Mouse (Mus musculus): ENCODE data around the gene Ankrd34a.
A peak's percentile ranks its signal among the peaks of the same experiment; 100 is the strongest.

The Ankrd34a gene

DNA sequence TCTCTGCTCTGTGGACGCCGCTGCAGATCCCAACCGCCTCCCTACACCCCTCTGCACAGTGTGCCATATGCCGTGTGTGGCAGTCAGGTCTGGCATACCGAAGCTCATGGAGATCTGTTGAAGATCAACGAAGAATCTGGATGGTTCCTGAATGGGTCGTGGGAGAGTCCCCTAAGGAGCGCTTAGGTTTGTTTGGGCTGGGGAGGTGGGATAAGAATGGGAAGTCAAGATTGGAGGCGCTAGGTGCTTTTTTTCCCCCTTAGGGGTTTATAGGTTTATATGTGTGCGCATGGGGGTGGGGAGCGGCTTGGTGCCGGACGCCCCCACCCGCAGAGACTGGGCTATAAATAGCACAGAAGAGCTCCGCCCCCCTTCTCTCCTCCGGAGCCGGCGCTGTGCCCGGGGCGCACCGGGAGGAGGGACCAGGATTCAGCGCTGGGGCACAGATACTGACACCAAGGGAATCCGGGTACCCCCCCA, at the start of gene Ankrd34a:
TSS of gene Ankrd34a (plus strand) at position 409 of the 480 bp plus-strand sequence.
- DNase-seq (ENCODE audit: extremely low spot score, low spot score), result no peak

DNA sequence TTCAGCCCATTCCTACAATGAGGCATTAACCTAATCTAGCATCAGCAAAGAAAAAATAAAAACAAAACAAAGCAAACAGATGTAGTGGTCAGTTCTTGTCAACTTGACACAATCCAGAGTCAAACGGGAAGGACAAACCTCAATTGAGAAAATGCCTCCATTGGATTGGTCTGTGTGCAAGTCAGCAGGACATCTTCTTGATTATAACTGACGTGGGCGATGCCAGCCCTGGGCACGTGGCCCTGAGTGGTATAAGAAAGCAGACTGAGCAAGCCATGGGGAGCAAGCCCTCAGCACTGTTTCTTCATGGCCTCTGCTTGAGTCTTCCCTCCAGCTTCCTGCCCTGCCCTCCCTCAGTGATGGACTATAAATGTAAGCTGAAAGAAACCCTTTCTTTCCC, 49.6 kb upstream of the Ankrd34a start:
- DNase-seq (ENCODE audit: extremely low spot score, low spot score), result no peak

DNA sequence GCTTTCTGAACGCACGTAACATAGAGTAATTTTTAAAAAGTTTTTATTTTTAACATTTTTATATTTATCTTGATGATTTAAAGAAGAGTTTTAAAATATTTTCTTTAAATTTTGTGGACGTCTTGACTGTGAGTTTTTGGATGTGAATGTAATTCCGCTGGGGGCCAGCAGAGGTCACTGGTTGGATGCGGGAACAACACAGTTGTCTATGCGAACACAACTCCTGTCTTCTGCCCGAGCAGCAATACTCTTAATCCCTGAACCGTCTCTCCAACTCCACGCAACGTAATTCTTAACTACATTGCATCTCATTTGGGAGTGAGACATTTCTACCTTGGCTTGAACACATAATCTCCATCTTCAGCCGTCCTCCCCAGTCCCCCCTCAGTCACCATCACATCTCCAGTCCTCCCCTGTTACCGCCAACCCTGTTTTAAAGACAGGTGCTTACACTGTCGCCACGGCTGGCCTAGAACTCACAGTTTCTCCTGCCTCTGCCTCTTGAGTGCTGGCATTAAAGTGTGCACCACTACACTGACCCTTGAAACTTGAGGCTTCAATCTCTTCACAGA, 49.0 kb upstream of the Ankrd34a start:
- DNase-seq (ENCODE audit: extremely low spot score, low spot score), result peak; percentile 82

DNA sequence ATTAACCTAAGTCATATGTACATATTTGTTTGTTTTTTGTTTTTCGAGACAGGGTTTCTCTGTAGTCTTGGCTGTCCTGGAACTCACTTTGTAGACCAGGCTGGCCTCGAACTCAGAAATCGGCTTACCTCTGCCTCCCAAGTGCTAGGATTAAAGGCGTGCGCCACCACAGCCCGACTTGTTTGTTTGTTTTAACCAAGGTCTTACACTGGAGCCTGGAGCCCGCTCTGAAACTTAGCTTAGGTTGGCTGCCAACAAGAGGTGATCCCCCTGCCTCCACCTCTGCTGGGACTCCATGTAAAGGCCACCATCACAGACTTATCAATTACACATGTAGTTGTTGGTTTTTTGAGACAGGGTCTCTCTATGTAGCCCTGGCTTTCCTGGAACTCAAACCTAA, 47.6 kb upstream of the Ankrd34a start:
- no peak for DNase-seq (ENCODE audit: extremely low spot score, low spot score)

DNA sequence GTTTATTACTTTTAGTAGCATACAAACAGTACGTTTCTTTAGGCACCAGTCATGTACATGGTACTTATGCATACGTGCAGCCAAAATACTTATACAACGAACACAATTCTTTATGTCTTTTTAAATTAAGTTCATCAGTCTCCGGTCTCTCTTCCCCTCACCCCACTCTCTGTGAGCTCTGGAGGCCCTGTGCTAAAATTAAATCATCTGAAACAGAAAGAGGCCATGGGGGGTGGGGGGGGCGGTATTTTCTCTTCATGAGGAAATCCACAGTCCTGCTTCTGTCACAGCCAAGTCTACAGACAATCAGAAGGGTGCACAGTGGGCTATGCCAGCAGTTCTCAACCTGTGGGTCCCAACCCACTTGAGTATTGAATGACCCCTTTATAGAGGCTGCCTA, 47.1 kb upstream of the Ankrd34a start:
- no peak for DNase-seq (ENCODE audit: extremely low spot score, low spot score)

DNA sequence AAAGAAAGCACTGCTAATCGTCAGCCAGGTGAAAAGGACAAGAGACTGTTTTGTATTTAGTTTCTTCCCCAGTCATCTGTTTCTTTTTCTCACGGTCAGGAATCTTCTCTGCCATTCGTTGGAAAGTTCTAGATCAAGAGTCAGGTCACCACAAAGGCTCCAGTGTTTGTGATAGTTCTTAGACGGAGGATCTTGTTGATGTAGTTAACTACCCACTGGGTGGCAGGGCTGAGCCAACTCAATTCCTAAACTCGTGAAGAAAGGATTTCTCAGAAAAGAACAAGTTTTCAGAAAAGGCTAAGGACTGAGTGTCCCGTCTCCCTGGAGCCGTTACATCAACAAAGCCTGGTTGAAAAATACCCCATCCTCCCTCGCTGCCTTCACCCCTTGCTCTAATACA, 45.2 kb upstream of the Ankrd34a start:
- no peak for DNase-seq (ENCODE audit: extremely low spot score, low spot score)

DNA sequence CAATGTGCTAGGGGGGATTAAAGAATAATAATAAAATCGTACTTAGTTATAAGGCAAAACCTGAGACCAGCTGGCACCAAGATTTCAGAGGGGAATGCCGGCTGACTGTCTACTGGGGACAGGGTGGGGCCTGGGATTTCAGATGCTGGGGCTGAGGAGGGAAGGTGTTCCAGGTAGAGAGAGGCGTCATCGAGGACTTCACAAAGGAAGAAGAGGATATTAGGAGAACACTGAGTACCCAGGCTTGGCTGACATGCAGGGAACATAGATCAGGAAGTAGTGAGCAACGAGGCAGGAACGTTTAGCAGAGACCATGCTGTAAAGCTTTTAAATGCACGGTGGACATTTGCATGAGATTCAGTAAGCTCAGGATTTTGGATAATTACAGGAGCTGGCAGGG, 44.5 kb upstream of the Ankrd34a start:
- DNase-seq (ENCODE audit: extremely low spot score, low spot score), result no peak

DNA sequence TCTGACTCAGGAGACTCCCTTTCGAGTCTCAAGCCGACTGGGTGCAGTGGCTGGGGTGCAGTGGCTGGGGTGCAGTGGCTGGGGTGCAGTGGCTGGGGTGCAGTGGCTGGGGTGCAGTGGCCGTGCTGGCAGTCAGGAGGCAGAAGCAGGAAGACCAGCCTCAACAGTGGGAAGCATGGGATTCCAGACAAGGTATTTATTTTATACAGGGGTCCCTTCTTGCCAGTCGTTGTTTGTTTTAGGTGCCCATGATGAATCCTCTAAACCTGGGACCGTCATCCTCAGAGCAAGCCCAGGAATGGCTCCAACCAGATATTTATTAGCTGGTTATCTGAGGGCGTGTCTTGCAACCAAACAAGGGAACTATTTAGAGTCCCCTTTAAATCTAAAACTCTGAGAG, 42.8 kb upstream of the Ankrd34a start:
- no peak for DNase-seq (ENCODE audit: extremely low spot score, low spot score)

DNA sequence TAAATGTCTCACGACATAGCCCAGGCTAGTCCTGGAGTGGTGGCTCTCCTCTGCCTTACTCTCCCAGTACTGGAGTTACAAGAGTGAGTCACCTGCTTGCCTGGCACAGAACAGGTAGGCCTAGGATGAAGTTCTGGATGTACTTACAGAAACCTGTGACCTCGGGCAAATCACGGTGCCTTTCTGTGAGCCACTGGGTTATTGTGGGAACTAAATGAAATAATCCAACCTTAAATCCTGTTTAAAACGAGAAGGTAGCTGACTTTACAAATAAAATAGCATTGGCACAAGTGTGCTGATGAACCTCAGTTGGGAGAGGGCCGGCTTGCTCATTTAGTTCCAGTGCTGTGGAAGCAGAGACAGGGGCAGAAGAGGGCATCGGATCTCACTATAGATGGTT, 42.2 kb upstream of the Ankrd34a start:
- no peak for DNase-seq (ENCODE audit: extremely low spot score, low spot score)

DNA sequence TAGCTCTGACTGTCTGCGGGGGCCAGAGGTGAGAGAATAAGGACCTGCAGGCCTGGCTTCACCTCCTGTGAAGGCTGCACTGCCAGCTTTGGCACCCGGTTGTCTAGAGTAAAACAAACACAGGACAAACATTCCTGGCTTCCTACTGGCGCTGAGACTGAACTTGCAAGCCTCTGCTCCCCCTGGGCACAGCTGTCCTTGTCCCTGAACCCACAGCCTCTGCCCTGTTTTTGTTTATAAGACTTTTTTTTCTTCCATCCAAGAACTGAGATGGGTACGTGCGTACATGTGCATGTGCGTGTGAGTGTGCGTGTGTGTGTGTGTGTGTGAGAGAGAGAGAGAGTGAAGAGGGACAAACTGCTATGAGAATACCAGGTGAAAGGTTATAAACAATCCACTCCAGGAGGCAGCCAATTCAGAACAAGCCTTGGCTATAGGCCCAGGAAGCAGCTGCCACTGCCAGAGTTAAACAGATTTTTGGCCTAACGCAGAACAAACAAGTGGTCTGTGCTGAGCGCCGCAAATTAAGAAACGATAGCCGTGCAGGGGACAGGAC, 41.3 kb upstream of the Ankrd34a start:
- no peak for DNase-seq (ENCODE audit: extremely low spot score, low spot score)

DNA sequence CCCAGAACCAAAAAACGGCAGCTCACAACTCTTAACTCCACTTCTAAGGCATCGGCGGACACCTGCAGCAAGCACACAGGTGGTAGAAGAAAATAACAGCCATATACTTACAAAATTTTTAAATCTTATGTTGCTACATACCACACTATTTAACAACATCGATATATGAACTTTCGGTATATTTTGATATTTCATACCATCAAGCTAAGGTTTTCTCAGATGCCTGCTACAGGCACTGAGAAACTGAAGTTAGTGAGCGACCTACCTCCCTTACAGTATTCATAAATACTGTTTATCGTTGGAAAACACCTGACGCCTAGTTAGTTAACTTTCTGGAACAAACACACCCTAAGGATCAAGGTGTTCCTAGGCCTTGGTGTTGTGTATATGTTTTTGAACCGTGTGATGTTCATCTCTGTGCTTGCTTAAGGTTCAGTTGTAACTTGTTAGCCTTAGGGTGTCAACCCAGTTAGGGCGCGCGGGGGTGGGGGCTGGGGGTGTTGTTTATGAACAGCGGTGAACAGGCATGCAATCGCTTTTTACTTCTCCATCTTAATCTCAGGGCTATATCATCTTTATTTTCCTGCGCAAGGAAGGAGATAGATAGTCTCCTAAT, 40.3 kb upstream of the Ankrd34a start:
- no peak for DNase-seq (ENCODE audit: extremely low spot score, low spot score)

DNA sequence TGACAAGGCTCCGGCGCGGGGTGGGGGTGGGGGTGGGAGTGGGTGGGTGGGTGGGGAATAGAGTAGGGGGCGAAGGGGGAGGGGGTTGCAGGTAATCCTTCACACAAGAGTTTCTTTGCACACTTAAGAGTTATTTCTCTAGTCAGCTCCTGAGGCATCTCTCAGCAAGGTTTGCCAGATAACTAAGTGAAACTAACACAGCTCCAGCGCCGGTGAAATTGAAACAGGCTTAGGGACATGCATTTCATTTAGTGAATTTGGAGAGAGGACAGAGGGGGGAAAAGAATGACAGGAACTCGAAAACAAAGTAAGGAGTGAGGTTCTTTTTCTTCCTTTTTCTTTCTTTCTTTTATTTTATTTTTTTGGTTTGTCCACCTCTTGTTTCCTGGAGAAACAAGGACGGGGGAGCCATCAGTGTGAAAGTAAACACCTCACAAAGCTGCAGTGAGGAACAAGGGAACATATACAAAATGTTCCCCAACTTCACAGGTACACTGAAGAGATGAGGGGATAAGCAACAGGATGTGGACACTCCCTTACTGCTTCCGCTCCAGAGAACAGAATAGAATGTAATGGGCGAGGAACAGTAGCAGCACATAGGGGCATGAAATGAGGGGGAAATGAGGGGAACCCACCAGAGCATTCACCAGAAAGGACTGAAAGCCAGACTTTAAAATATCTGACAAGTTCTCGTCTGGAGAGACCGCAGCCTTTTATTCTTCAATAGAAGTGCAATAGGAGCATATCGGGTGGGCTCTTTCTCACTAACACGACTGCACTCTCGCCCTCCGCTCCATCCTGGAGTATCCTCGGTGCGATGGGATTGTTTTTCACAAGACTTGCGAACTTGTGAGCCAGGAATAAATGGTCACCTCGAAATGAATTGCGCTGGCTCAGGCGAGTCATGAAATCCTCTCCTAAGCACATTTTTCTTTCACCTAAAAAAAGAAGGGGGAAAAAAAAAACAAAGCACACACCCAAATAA, 39.5 kb upstream of the Ankrd34a start:
- peak; percentile 48 for DNase-seq (ENCODE audit: extremely low spot score, low spot score)

DNA sequence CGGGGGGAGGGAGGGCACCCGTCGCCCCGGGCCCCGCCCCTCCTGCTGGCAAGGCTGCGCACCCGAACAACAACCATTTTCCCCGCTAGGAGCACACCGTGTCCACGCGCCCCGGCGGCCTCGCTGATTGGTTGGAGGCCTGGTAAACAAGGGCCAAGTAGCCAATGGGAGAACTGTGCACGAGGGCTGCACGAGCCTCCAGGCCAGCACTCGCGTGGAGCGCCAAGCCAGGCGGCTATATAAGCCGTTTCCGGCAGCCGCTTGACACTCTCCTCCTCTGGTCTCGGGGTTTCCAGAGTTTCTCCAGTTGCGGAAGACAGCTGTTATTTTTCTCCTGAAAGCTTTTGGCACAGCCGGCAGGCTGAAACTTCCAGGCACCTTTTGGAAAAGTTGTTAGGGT, 38.7 kb upstream of the Ankrd34a start, which contains the start of gene Txnip:
TSS of gene Txnip (plus strand) at position 264 of the 400 bp plus-strand sequence.
- DNase-seq (ENCODE audit: extremely low spot score, low spot score), result peak; percentile 100

DNA sequence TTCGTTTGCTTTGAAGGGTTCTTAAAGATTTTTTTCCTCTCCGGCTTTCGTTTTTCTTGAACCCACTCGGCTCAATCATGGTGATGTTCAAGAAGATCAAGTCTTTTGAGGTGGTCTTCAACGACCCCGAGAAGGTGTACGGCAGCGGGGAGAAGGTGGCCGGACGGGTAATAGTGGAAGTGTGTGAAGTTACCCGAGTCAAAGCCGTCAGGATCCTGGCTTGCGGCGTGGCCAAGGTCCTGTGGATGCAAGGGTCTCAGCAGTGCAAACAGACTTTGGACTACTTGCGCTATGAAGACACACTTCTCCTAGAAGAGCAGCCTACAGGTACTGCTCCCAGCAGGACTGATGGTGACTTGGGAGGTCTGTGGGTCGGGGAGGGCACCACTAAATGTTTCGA, 38.3 kb upstream of the Ankrd34a start:
- peak; percentile 47 for DNase-seq (ENCODE audit: extremely low spot score, low spot score)

DNA sequence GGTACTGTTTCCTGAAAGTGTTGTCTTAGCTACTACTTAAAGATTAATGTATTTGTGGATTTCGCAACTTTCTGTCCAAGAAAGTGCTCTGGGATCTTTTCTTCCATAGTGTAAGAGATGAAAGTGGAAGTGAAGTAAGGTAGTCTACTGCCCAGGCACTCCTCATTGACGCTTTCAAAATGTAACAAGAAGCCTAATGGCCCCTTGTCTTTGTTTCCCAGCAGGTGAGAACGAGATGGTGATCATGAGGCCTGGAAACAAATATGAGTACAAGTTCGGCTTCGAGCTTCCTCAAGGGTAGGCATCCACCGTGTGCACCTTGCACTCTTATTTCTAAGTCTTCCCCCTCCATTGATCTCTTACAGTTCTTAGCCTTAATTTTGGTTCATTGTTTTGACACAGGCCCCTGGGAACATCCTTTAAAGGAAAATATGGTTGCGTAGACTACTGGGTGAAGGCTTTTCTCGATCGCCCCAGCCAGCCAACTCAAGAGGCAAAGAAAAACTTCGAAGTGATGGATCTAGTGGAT, 37.7 kb upstream of the Ankrd34a start:
- DNase-seq (ENCODE audit: extremely low spot score, low spot score), result no peak

DNA sequence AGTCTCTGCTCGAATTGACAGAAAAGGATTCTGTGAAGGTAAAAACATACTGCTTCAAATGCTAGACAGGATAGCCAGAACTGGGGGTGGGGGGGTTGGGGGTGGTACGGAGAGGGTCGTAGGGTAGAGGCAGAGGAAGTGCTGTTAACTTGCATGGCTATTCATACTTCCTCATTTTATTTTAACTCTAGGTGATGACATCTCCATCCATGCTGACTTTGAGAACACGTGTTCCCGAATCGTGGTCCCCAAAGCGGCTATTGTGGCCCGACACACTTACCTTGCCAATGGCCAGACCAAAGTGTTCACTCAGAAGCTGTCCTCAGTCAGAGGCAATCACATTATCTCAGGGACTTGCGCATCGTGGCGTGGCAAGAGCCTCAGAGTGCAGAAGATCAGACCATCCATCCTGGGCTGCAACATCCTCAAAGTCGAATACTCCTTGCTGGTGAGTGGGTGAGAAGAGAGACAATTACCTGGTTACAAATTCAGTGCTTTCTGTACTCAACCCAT, 37.0 kb upstream of the Ankrd34a start:
- no peak for DNase-seq (ENCODE audit: extremely low spot score, low spot score)

DNA sequence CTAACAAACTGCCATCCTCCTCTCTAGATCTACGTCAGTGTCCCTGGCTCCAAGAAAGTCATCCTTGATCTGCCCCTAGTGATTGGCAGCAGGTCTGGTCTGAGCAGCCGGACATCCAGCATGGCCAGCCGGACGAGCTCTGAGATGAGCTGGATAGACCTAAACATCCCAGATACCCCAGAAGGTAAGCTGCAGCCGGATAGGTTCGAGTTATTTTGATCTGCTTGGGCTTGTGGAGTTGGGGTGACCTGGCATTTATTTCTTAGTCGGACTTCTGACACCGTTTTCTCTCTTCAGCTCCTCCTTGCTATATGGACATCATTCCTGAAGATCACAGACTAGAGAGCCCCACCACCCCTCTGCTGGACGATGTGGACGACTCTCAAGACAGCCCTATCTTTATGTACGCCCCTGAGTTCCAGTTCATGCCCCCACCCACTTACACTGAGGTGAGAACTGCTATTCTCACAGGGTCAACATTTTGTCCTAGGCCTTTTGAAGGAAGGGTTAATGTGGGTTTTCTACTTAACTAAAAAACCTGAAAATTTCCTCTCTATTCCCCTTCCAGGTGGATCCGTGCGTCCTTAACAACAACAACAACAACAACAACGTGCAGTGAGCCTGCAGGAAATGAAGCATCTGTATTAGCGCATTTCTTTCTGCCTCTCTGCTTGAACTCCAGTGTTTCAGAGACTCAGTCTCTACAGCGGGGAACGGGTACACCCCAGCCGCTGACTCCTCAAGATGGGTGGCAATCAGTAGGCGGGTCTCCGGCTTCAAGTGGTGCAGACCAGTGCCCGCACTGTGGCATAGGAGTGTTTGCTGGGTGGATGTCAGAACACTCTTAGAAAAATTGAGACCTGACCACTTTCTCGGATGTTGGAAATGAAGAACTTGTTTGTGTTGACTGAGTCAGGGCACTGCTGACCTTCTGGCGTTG, 36.3 kb upstream of the Ankrd34a start:
- no peak for DNase-seq (ENCODE audit: extremely low spot score, low spot score)

DNA sequence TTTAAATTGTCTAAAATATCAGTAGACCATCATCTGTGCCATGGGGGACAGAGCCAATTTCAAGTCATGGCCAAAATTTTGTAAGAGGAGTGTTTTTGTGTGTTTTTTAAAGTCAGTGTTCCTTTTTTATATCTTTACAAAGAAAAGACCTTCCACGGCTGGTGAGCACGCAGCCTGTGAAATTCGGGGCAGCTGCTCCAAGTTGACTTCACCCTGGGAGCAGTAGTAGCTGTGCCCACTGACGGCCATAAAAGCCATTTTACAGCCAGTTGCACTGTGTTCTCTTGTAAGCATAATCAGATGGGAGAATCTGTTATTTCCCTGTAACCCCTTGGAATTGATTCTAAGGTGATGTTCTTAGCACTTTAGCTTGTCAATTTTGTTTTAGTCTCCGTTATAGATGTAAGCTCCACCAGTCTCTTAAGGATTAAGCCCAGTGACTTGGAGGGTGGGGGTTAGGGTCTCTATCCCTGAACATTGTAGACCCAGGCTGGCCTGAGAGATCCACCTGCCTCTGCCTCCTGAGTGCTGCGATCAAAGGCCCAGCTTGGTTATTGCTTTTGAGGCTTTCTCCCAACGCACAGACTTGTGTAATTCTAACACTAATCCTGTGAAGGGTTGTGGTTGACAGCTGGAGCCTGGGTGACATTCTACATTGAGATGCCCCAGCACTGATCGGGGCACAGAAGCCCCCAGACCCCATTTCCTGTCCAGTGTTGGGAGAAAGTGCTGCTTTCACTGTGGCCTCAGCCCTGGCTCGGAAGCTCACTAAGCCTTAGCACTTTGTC, 35.4 kb upstream of the Ankrd34a start:
- no peak for DNase-seq (ENCODE audit: extremely low spot score, low spot score)

DNA sequence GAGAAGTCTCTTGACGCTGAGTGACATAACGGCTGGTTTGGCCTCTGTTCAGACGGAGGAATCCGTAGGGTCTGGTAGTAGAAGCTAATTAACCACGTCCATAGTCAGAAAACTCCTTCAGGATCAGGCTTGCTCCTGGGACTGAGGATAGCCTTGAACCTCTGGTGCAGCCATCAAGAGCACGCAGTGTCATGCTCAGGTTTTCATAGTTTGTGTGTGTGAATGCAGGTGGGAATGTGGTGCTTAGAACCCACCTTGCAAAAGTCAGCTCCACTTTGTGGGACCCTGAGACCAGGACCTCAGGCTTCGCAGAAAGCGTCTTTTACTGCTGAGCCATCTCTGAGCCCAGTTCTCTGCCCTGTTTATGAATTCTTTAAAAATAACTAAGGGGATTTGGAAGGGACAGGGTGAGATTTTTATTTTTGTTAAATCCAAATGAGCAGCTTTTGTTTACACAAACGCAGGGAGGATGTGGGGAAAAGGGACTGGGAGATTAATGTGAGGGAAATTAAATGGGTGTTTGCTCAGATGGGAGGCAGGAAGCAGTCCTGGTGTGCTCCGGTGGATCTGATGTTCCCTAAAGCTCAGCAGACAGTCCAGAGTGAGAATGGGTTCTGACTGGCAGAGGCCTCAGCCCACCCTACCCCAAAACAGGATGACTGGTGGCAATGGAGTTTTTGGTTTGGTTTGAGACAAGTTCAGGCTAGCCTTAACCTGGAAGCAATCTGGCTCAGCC, 34.3 kb upstream of the Ankrd34a start:
- no peak for DNase-seq (ENCODE audit: extremely low spot score, low spot score)
